Mouse (Mus musculus) stomach, postnatal 0 days (tissue): ENCODE results near the gene Sap30l.

Experiments used
- CTCF ChIP-seq: IDR thresholded peaks from 2 replicates; pipeline ENCODE4 v1.5.1; 2016; ENCODE audit warnings: antibody characterized with exemption, low read depth, mild to moderate bottlenecking, moderate library complexity
- EP300 ChIP-seq: optimal IDR thresholded peaks from 2 replicates; pipeline ENCODE3; 2016; ENCODE audit warnings: antibody characterized with exemption

- TF ChIP-seq CTCF (no peak), EP300 (no peak)
These were observed 42.8 kb upstream of the Sap30l start for GRCm38 (mm10) chr11:57758621-57759020.
